Mouse (Mus musculus): ENCODE results near the gene Ctxn1. TPM values are rescaled to one million over a fixed set of nuclear protein-coding genes. Genes with fewer than 3 reads are reported as not detected.
A peak's percentile ranks its signal among the peaks of the same experiment; 100 is the strongest.

Ctxn1 gene
- total RNA-seq, 2 experiments from 2014 or later, result 0.61 to 0.96 TPM

DNA sequence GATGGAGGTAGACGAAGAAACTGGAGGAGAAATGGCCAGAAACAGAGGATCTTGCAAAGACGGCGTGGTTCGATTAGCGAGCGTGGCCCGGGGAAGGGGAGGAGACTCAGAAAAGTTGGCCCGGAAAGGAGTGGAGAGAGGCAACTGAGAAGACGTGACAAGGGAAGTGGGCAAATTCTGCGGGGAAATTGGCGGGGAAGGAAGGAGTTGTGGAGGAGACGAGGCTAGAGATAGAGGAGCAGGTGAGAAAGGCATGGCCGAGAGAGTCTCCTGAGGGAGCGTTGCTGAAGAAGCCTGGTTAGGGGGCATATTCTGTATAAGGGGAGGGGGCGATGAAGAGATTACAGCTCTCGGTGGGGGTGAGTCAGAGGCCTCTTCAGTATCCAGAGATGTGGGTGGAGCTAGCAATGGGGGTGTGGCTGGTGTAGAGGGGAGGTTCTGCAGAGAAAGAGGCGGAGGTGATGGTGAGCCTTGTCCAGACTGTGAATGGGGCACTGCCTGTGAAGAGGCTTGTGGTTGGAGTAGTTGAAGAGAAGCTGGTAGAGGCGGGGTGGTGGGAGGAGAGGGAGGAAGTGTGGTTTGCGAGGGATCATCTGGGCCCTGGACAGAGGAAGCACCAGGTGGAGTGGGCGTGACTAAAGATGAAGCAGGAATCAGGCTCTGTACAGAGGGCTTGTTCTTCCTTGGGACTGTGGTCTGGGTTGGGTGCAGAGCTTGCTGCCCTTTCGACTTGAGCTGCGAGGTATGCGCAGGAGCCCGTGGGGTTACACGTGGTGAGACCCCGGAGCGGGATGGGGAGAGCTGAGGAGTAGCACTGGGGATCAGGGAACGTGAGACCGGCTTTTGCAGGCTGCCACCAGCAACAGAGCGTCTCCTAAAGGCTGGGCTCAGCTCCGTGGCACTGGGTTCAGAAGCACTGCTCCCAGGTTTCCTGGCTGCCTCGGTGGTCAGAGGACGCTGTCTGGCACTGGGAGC is 44.8 kb downstream of the Ctxn1 start:
- DNase-seq, result no peak

DNA sequence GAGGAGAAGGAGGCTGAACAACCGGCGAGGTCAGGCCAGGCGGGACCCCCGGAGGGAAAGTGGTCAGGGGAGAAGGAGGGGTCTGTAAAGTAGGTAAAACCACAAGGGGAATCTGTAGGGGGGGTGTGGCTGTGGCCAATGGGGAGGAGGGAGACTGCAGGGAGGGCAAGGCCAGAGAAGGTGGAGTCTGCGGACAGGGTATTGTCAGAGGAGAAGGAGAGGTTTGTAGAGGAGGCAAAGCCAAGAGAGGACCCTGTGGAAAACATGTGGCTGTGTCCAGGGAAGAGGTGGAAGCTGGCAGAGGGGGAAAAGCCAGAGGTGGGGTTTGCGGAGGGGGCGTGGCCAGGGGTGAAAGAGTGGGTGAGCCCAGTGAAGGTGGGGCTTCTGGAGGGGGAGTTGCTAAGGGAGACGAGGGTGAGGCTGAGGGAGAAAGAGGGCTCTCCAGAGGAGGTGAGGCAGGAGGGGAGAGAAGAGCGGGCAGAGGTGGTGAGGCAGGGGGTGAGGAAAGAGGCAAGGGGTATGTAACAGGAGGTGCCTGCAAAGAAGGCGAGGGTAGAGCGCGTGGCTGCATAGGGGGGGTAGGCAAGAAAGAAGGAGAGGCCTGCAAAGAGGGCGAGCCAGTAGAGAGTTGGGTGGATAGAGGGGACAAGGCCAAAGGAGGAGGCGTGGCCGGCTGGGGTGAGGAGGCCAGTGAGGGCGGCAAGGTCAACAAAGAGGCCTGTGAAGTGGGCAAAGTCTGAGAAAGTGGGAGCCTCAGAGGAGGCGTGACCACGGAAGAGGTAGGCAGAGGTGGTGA is 45.7 kb downstream of the Ctxn1 start:
- peak; percentile 34 for DNase-seq

DNA sequence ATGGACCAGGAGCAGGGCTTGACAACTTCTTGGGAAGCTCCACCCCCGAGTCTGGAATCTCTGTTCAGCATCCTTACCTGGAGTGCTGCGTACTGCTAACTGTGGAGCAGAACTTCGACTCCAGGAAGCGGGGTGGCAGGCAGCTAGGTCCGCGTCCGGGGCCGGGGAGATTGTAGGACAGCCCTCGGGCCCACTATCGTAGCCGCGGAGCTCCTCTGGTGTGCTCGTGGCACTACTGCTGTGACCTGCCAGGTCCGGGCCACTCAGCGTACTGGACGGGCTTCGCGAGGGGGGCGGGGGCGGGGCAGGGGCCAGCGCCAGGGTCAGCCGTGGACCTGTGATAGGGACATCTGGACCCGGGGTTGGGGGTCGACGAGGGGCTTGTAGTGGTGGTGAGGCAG is 46.3 kb downstream of the Ctxn1 start:
- DNase-seq, result no peak

DNA sequence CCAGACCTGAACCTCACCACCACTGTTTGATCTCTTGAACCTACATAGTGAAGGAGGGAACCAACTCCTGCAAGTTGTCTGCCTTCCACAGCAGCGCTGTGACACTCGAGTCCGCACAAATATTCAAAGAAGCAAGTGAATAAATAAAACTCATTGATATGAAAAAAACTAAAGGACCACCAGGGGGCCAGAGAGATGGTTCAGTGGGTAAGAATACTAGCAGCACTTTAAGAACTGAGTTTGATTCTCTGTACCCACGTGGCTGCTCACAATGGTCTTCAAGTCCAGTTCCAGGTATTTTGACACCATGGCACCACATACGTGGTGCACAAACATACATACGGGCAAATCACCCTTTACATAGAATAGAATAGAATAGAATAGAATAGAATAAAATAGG is 48.0 kb downstream of the Ctxn1 start:
- DNase-seq, result no peak

Other genes with a start within 250 kb of the Ctxn1 start
- gene Cd209f, start 153.4 kb downstream of the Ctxn1 start, total RNA-seq (2021), result 1 to 10 TPM; 1.1 to 3.6 TPM
- 1 to 10 TPM in 1 of 2 experiments, under 1 TPM in 1; 0.26 to 1.3 TPM for gene Cd209g, start 125.2 kb downstream of the Ctxn1 start, total RNA-seq (2021)
- 10 to 100 TPM; 14.7 to 15.5 TPM for gene Evi5l, start 92.7 kb downstream of the Ctxn1 start, total RNA-seq (2021)
- gene Prr36, start 41.8 kb downstream of the Ctxn1 start, total RNA-seq (2021), result under 1 TPM in 1 of 2 experiments, not detected in 1; 0.05 TPM
- gene Lrrc8e, start 32.4 kb downstream of the Ctxn1 start, total RNA-seq (2021), result under 1 TPM in 1 of 2 experiments, not detected in 1; 0.08 TPM
- 10 to 100 TPM; 75.9 to 79.6 TPM for gene Map2k7, start 20.5 kb downstream of the Ctxn1 start, total RNA-seq (2021)
- gene Gm49320, start 20.4 kb downstream of the Ctxn1 start, total RNA-seq (2021), result under 1 TPM in 1 of 2 experiments, not detected in 1; 0.16 TPM
- gene Tgfbr3l, start 11.1 kb downstream of the Ctxn1 start, total RNA-seq (2021), result 1 to 10 TPM; 1.5 to 1.8 TPM
- gene Snapc2, start 6.2 kb downstream of the Ctxn1 start, total RNA-seq (2021), result 1 to 10 TPM; 8.4 to 9.5 TPM
- 10 to 100 TPM; 76.2 to 77.4 TPM for gene Timm44, start 16.6 kb upstream of the Ctxn1 start, total RNA-seq (2021)
- gene Ccl25, start 65.9 kb upstream of the Ctxn1 start, total RNA-seq (2021), result 10 to 100 TPM; 10.8 to 12.1 TPM
- gene Elavl1, start 66.1 kb upstream of the Ctxn1 start, total RNA-seq (2021), result 10 to 100 TPM; 37.2 to 38.5 TPM
- gene Cers4, start 233.8 kb upstream of the Ctxn1 start, total RNA-seq (2021), result 1 to 10 TPM; 4.5 to 5.1 TPM

Measured in gastrocnemius, postnatal 25 days (tissue).